Mouse (Mus musculus): ENCODE results near the gene Btn2a2. TPM values are rescaled to one million over a fixed set of nuclear protein-coding genes. Genes with fewer than 3 reads are reported as not detected.

Btn2a2 gene
- polyA plus RNA-seq, 1 experiment from 2014 or later = 0.55 TPM

- Histone ChIP-seq H3K9ac (0 out of 2 replicates have a peak overlapping the region, but pooled peaks have one; percentile 26), H3K27ac (peak overlapping the region; percentile 51; the same call in 1 of the 2 replicates), H3K4me2 (peak overlapping the region; percentile 77), H3K36me3 (no peaks in the 10 kb centered on the region), H3K9me3 (replicated peaks) (no peaks in the 10 kb centered on the region), H3K4me3 (replicated peaks) (peak overlapping the region; percentile 54), H3K4me1 (peaks cover 8% of the 10 kb centered on the region), H3K27me3 (no peaks in the 10 kb centered on the region)
- 1% methylated on average over 6 of the region's 6 CpGs for WGBS
- ATAC-seq (replicated peaks; ENCODE audit: low FRiP score) = peak; percentile 0; the same call in 1 of the 2 replicates
Observed at GRCm38 (mm10) chr13:23518295-23518603, 29.6 kb upstream of the Btn2a2 start.

GRCm38 (mm10) chr13:23517603-23518294, 29.1 kb upstream of the Btn2a2 start:
- WGBS = under 1% methylated on average over 27 of the region's 27 CpGs
- peak overlapping the region; percentile 34; the same call in 1 of the 2 replicates for H3K9ac ChIP-seq
- peak overlapping the region; percentile 54 for H3K4me3 ChIP-seq (replicated peaks)
- H3K36me3 ChIP-seq = no peaks in the 10 kb centered on the region
- peaks cover 8% of the 10 kb centered on the region for H3K4me1 ChIP-seq
- ATAC-seq (replicated peaks; ENCODE audit: low FRiP score) = peak; percentile 90
- no peaks in the 10 kb centered on the region for H3K9me3 ChIP-seq (replicated peaks)
- no peaks in the 10 kb centered on the region for H3K27me3 ChIP-seq
- H3K27ac ChIP-seq = peak overlapping the region; percentile 86
- H3K4me2 ChIP-seq = peak overlapping the region; percentile 77

GRCm38 (mm10) chr13:23516822-23517602, 28.4 kb upstream of the Btn2a2 start:
- Histone ChIP-seq H3K9me3 (replicated peaks) (no peaks in the 10 kb centered on the region), H3K9ac (peak overlapping the region; percentile 36; the same call in 1 of the 2 replicates), H3K27me3 (no peaks in the 10 kb centered on the region), H3K27ac (peak overlapping the region; percentile 86), H3K36me3 (no peaks in the 10 kb centered on the region), H3K4me1 (peaks cover 8% of the 10 kb centered on the region), H3K4me3 (replicated peaks) (peak overlapping the region; percentile 54), H3K4me2 (peak overlapping the region; percentile 77)
- ATAC-seq (replicated peaks; ENCODE audit: low FRiP score) = peak; percentile 66; the same call in 1 of the 2 replicates
- WGBS = under 1% methylated on average over 19 of the region's 19 CpGs

GRCm38 (mm10) chr13:23515826-23516620, 27.4 kb upstream of the Btn2a2 start:
- no peak for ATAC-seq (replicated peaks; ENCODE audit: low FRiP score)
- Histone ChIP-seq H3K27ac (no peak overlapping the region; the same call in 1 of the 2 replicates), H3K9ac (peak overlapping the region; percentile 26; the same call in 1 of the 2 replicates), H3K36me3 (no peaks in the 10 kb centered on the region), H3K4me2 (peak overlapping the region; percentile 77), H3K4me3 (replicated peaks) (peak overlapping the region; percentile 54), H3K27me3 (no peaks in the 10 kb centered on the region), H3K4me1 (peaks cover 8% of the 10 kb centered on the region), H3K9me3 (replicated peaks) (no peaks in the 10 kb centered on the region)
- WGBS = 54% methylated on average over 15 of the region's 15 CpGs

GRCm38 (mm10) chr13:23515281-23515680, 26.6 kb upstream of the Btn2a2 start:
- no peak overlapping the region for H3K9ac ChIP-seq
- no peaks in the 10 kb centered on the region for H3K36me3 ChIP-seq
- H3K27ac ChIP-seq = no peak overlapping the region
- H3K4me2 ChIP-seq = no peak overlapping the region
- H3K27me3 ChIP-seq = no peaks in the 10 kb centered on the region
- no peaks in the 10 kb centered on the region for H3K9me3 ChIP-seq (replicated peaks)
- H3K4me1 ChIP-seq = peaks cover 12% of the 10 kb centered on the region
- ATAC-seq (replicated peaks; ENCODE audit: low FRiP score) = no peak
- H3K4me3 ChIP-seq (replicated peaks) = no peak overlapping the region
- 79% methylated on average over 5 of the region's 5 CpGs for WGBS

- 85% methylated on average over 1 of the region's 1 CpGs for WGBS
- Histone ChIP-seq H3K4me2 (no peak overlapping the region), H3K27ac (no peak overlapping the region), H3K4me1 (peaks cover 12% of the 10 kb centered on the region), H3K9me3 (replicated peaks) (no peaks in the 10 kb centered on the region), H3K4me3 (replicated peaks) (no peak overlapping the region), H3K36me3 (no peaks in the 10 kb centered on the region), H3K27me3 (no peaks in the 10 kb centered on the region), H3K9ac (no peak overlapping the region)
- ATAC-seq (replicated peaks; ENCODE audit: low FRiP score) = no peak
Observed at GRCm38 (mm10) chr13:23513517-23513916, 24.9 kb upstream of the Btn2a2 start.

- Histone ChIP-seq H3K4me2 (no peak overlapping the region), H3K27ac (no peak overlapping the region), H3K9me3 (replicated peaks) (no peaks in the 10 kb centered on the region), H3K4me1 (peaks cover 24% of the 10 kb centered on the region), H3K36me3 (no peaks in the 10 kb centered on the region), H3K9ac (no peak overlapping the region), H3K4me3 (replicated peaks) (no peak overlapping the region), H3K27me3 (no peaks in the 10 kb centered on the region)
- 39% methylated on average over 1 of the region's 1 CpGs for whole genome bisulfite sequencing
- ATAC-seq (replicated peaks; ENCODE audit: low FRiP score) = no peak
Observed at GRCm38 (mm10) chr13:23510127-23510526, 21.5 kb upstream of the Btn2a2 start.

- Histone ChIP-seq H3K9ac (no peak overlapping the region), H3K9me3 (replicated peaks) (no peaks in the 10 kb centered on the region), H3K4me1 (peaks cover 32% of the 10 kb centered on the region), H3K36me3 (no peaks in the 10 kb centered on the region), H3K27me3 (no peaks in the 10 kb centered on the region), H3K27ac (no peak overlapping the region), H3K4me3 (replicated peaks) (peak overlapping the region; percentile 37), H3K4me2 (peak overlapping the region; percentile 63)
- ATAC-seq (replicated peaks; ENCODE audit: low FRiP score) = no peak
- 28% methylated on average over 14 of the region's 14 CpGs for WGBS
Observed at GRCm38 (mm10) chr13:23506819-23507515, 18.3 kb upstream of the Btn2a2 start.

- no peak overlapping the region for H3K9ac ChIP-seq
- no peaks in the 10 kb centered on the region for H3K27me3 ChIP-seq
- H3K4me1 ChIP-seq = peaks cover 37% of the 10 kb centered on the region
- H3K4me2 ChIP-seq = peak overlapping the region; percentile 63
- ATAC-seq (replicated peaks; ENCODE audit: low FRiP score) = no peak
- H3K9me3 ChIP-seq (replicated peaks) = no peaks in the 10 kb centered on the region
- no peaks in the 10 kb centered on the region for H3K36me3 ChIP-seq
- H3K4me3 ChIP-seq (replicated peaks) = peak overlapping the region; percentile 37
- no peak overlapping the region for H3K27ac ChIP-seq
- 8% methylated on average over 13 of the region's 13 CpGs for WGBS
Observed at GRCm38 (mm10) chr13:23506351-23506750, 17.7 kb upstream of the Btn2a2 start.

- Histone ChIP-seq H3K4me2 (peak overlapping the region; percentile 63), H3K9me3 (replicated peaks) (no peaks in the 10 kb centered on the region), H3K36me3 (no peaks in the 10 kb centered on the region), H3K27me3 (no peaks in the 10 kb centered on the region), H3K9ac (0 out of 2 replicates have a peak overlapping the region, but pooled peaks have one; percentile 21), H3K27ac (0 out of 2 replicates have a peak overlapping the region, but pooled peaks have one; percentile 18), H3K4me3 (replicated peaks) (peak overlapping the region; percentile 37), H3K4me1 (peaks cover 37% of the 10 kb centered on the region)
- 10% methylated on average over 14 of the region's 14 CpGs for WGBS
- no peak for ATAC-seq (replicated peaks; ENCODE audit: low FRiP score)
Observed at GRCm38 (mm10) chr13:23505662-23506345, 17.1 kb upstream of the Btn2a2 start.

- Histone ChIP-seq H3K36me3 (no peaks in the 10 kb centered on the region), H3K4me2 (peak overlapping the region; percentile 35), H3K27ac (no peak overlapping the region), H3K4me1 (peaks cover 36% of the 10 kb centered on the region), H3K9ac (no peak overlapping the region), H3K27me3 (no peaks in the 10 kb centered on the region), H3K4me3 (replicated peaks) (peak overlapping the region; percentile 10), H3K9me3 (replicated peaks) (no peaks in the 10 kb centered on the region)
- 1% methylated on average over 9 of the region's 9 CpGs for WGBS
- no peak for ATAC-seq (replicated peaks; ENCODE audit: low FRiP score)
Observed at GRCm38 (mm10) chr13:23503797-23504196, 15.1 kb upstream of the Btn2a2 start.

Data from kidney, embryonic 15.5 days (tissue).